Mouse (Mus musculus) heart, adult 11 months (tissue): ENCODE results near the gene Rnh1.

Source experiments
- DNase-seq: peaks from one replicate; pipeline ENCODE4 v3.0.0; 2022

The Rnh1 gene

DNA sequence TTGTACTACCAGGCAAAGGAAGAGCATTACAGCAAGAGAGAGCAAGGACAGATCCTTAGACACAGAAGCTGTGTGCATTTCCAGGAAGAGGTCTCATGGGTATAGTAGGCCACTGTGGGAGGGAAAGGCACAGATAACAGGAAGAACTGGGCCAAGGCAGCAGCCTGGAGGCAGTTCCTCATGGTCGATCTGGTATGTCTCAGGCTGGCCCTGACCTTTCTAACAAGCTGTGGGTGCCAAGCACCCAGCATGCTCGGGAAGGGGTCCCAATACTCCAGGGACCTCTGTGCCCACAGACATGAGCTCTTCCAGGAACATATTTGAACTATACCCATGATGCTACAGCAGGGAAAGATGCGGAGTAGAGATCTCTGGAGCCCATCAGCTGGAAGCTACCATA is 31.9 kb upstream of the Rnh1 start:
- DNase-seq, result no peak

DNA sequence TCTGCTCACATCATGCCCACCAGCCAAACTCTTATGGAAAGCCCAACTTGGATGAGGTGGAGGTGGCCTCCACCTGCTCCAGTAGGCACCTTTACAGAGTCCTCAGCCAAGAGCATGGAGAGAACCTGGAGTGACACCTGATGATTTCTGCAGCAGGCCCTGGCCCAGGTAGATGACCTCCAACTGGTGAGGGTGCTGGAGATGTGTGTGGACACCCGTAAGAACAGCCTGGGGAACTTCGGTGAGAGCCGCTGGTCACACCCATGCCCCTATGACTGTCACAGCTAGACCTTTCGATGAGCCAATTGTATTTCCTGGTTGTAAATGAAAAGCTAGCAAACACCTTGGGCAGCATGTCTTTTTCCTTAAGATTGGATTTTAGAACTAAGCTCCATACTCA is 25.5 kb upstream of the Rnh1 start:
- peak; percentile 85 for DNase-seq

DNA sequence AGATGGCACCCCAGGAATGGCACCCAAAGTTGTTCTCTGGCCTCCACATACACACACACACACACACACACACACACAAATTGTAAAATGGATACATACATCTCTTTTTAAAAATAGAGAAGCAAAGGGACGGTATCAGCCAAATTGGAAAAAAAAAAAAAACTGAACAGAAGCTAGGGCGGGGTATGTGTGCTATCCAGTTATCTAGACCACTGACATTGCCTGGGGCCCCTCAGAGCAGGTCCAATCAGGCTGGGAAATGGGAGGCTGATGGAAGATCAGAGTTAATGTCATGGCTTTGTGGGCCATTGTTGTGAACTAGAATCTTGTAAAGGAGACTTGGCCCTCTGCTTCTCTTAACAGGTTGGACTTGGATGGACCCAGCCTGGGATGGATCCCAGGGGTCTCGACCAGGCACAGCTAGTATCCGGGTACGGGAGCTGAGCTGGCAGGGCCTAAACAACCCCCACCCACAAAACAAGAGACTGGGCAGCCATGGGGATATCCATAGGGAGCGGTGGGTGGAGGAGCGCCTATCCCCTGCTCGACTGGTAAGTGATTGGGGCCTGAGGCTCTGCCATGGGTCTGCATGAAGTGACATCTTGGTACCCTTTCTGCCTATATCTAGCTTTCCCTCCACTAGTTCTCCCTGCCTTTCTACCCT is 24.1 kb upstream of the Rnh1 start:
- peak; percentile 88 for DNase-seq

DNA sequence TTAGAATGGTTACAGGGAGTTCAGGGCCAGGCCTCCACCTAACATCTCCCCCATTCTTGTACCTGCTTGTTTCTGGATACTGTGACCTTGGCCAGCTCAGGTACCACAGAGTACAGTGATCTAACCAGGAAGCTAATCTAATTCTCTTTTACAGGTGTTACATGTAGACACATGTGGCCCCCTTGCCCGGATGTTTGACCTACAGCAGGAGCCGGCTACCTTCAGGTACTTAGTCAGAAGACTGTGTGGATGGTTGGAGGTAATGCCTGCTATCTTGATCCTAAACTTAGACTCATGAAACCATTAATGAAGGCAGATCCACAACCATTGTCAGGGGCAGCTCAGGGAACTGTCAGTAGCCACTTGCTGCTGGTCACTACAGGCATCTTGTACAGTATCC is 23.1 kb upstream of the Rnh1 start:
- DNase-seq, result peak; percentile 90

DNA sequence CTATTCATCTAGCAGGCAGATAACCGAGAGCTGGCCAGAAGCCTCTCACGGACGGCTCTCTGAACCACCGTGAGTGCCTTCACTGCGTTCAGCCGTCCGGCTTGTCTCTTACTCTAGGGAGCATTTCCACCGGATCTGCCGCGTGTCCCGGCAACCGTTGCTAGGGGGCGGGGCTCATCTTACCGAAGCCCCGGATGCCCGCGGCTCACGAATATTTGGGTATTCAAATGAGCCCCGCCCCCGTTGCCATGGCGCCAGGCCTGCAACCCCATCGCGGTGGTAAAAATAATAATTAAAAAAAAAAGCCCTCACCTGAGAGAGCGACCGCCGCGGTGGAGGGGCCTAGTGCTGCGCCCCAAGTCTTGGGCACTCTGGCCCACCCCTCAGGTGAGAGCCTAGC is 22.2 kb upstream of the Rnh1 start:
- peak; percentile 99 for DNase-seq

DNA sequence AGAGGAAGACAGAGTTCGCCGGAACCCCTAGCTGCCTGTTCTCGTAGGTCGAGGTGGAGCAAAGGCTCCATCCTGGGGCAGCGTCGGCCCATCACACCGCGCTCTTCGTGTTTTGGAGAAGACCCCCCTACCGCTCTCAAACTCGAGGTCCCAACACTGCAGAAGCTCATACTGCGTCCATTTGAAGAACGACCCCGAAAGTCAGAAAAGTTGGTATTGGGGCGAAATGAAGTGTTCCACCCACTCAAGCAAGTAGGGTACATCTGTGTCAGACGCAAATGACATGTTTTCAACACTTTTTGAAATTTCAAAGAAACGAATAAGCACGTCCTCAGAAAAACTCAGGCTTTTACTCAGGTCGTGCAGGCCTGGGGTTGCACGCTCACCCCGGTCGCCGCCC is 21.8 kb upstream of the Rnh1 start:
- DNase-seq, result no peak

DNA sequence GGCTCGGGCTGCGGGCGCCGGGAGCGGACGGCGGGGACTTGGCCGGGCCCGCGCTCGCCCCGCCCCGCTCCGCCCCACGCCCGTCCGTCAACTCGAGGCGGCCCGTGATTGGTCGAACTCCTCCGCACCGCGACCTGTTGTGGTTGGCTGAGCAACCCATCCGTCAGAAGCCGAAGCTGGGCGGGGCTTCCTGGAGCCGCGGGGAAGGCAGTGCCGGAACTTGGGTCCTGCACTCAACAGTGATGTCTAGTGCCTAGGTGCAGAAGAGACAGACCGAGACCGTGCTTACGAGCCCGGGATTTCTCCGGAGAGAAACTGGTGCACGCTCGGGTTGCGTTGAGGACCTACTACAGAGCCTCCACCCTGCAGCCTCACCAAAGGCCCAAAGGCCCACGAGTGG is 21.3 kb upstream of the Rnh1 start, which contains the start of the genes Hras and Lrrc56:
Gene Hras (minus strand): TSS at position 58 of the 400 bp plus-strand sequence.
Gene Lrrc56 (plus strand): TSS at position 210 of the 400 bp plus-strand sequence.
- peak; percentile 100 for DNase-seq

DNA sequence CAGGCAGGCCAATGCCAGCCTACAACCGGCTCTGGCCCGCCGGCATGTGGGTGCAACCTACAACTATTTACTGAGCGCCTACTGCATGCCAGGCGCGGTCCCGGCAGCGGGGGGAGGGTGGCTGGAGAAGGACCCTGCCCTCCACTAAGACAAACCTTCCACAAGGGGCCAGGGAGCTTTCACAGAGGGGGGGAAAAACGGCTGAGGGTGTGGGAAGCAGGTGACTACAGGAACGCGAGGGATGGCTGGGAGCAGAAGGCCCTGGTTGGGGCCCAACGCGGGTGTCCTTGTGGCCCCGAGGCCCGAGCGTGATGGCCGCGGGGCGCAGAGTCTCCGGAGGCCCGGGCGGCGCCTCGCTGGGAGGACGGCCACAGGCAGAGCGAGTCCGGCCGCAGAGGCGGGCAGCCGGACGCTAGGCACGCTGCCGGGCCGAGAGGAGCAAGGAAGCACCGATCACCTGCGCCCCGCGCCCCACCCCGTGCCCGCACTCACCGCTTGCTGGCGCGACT is 20.7 kb upstream of the Rnh1 start:
- peak; percentile 95 for DNase-seq

DNA sequence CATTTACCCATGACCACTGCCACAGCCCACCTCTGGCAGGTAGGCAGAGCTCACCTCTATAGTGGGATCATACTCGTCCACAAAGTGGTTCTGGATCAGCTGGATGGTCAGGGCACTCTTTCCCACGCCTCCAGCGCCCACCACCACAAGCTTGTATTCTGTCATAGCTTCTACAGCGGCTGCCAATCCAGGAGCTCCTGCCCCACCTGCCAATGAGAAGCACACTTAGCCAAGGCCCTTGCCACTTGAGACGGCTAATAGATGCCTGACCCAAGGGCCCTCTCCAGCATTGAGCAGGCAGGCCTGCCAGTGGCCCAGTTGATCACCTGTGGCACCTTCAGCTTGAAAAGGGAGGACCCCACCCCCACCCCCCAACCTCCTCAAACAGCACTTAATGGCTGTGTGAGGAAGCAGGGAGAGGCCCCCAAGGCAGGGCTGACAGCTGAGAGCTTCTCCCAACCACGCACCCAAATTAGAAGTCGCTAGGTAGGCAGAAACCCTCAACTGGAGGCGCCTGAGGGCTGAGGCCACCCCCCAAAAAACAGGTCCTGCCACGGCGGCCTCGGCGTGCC is 20.2 kb upstream of the Rnh1 start:
- peak; percentile 94 for DNase-seq

DNA sequence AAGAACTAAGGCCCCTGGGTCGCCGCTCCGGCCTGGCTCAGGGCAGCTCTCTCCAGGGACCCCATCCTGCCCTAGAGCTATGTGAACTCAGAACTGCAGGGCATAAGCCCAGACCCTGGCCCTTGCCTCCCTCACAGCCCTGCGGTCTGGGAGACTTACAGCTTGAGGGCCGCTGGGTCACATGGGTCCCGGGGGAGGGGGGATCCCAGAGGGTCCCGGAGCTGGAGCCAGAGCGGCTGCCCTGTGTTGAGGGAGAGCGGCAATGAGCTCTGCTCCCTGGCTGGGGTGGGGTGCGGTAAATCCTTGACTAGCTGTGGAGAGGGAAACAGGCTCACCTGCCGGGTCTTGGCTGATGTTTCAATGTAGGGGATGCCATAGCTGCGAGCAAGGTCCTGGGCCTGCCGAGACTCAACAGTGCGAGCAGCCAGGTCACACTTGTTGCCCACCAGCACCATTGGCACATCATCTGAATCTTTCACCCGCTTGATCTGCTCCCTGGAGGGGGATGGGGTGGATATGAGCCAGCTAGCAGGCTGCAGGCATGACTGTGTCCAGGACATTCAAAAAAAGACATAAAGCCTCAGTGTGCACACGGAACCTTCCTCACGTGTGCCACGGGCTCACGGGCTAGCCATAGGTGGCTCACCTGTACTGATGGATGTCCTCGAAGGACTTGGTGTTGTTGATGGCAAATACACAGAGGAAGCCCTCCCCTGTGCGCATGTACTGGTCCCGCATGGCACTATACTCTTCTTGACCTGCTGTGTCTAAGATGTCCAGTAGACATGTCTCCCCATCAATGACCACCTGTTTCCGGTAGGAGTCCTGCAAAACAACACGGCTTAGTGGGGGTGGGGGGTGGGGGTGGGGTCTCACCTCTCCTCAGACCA is 19.4 kb upstream of the Rnh1 start:
- peak; percentile 94 for DNase-seq

DNA sequence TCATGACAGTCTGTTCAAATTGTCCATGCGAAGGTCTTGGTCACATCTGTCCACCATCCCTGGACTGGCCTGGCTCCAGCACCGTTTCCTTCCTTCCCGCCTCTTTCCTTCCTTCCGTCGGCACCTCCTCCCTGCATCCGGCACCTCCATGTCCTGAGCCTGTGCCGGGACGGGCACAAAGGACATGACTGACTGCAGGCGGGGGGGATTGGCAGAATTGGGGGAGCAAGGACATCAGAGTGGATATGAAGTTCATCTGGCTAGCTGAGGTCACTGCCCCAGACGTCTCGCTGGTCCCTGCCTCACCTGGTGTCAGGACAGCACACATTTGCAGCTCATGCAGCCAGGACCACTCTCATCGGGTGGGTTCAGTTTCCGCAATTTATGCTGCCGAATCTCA is 18.4 kb upstream of the Rnh1 start:
- peak; percentile 97 for DNase-seq

DNA sequence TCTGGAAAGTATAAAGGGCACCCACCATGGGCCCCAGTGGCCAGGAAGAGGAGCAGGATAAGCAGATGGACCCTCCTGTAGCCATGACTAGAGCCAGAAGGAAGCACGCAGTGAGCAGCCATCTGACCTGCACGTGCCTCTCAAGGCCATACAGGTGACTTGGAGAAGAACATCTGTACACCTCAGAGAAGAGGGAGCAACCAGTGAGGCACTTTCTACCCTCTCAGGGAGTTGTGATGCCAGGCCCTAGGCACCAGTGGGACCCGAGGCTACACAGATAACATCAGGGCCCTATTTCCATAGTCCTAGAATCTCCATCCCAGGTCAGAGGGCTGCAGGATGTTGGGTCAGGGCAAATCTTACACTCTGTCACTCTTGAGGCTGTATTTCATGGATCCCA is 17.6 kb upstream of the Rnh1 start:
- peak; percentile 86 for DNase-seq

DNA sequence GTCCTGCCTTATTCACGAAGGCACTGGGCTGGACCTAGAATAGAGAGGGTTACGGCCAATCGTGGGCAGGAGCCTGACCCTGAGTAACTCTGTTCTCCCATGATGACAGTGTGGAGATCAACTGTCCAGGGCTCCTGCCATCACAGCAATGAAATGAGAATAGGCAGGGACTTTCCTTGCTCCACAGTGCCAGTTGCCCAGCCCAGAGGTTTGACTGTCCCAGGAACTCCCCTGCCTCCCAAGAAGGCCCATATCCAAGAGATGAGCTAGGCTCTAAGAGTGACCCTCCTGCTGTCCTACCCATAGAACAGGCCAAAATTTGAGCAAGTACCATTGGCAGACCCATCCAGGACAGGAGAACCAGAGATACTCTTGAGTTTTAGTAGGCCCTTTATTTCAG is 16.1 kb upstream of the Rnh1 start:
- peak; percentile 86 for DNase-seq

DNA sequence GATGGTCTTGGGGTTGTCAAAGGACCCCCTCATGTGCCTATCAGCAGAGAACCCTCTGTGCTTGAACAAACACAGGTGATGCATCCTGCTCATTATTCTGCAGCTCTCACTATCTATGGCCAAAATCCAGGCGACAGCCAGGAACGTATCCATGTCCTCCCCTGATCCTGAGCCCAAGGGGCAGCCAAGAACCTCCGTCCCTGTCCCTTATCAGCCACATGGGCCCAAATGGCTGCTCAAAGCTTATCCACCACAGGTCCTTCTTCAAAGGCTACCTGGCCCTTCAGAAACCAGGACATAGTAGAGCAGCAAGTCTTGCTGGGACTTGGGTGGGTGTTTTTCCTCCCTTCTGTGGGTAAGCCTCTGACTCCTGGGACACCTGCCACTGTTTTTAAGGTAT is 15.5 kb upstream of the Rnh1 start:
- peak; percentile 84 for DNase-seq

DNA sequence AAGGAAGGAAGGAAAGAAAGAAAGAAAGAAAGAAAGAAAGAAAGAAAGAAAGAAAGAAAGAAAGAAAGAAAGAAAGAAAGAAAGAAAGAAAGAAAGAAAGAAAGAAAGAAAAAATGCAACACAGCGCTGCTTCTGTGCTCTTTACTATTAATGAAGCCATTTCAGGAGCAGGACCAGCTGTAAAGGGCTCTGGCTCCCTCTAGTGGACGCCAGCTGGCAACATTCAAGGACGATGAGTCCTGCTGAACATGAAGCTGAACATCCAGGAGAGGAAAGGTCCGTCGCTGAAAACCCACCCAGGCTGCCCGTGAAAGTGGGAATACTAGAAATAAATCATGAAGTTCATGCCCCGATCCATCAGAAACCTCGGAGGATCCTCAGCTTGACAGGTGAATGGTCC is 3.5 kb upstream of the Rnh1 start:
- DNase-seq, result peak; percentile 96

DNA sequence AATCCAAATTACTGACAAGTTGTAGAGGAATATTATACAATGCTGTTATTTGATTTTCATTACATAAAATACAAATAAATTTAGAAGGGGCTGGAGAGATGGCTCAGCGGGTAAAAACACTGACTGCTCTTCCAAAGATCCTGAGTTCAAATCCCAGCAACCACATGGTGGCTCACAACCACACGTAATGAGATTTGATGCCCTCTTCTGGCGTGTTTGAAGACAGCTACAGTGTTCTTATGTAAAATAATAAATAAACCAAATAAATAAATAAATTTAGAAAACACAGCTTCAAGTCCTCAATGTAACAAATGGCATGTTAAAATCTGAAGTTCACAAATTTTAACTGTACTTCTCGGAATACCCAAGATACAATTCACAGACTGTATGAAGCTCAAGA is 2.4 kb upstream of the Rnh1 start:
- no peak for DNase-seq

DNA sequence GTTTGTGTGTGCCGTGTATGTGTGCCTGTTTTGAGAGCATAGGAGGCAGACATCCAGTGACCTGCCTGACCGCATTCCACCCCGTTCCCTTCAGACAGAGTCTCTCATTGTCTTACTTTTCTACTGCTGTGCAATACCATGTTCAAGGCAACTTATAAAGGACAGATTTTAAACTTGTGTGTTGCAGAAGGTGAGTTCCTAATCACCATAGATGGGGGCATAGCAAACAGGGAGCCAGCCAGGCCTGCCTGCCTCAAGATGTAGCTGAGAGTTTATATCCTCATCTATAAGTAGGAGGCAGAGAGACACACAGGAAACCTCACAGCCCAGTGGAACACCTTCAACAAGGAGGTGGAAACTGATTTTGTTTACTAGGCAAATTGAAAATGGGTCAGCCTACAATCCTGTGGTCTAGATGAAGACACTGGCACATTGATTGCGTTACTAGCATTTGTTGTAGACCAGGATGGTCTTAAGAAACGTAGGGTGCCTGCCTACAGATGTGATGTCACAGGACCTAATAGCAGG is 730 bp upstream of the Rnh1 start:
- DNase-seq, result peak; percentile 84

DNA sequence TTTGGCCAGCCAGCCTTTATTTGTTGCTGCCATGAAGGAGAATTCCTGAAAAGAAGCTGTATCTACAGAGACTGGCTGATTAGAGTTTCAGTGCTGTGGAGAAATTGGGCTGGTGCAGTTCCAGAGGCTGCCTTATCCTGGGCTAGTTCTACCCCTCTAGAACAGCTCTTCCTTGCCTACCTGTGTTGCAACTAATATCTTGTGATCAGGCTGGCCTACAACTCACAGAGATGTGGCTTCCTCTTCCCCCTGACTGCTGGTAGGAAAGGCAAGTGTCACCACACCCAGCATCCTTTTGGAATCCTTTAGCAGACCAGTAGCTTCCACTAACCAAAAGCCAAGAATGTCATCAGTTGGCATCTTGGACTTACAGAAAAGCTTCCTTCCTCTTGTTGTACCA is 2.8 kb downstream of the Rnh1 start:
- DNase-seq, result peak; percentile 87

DNA sequence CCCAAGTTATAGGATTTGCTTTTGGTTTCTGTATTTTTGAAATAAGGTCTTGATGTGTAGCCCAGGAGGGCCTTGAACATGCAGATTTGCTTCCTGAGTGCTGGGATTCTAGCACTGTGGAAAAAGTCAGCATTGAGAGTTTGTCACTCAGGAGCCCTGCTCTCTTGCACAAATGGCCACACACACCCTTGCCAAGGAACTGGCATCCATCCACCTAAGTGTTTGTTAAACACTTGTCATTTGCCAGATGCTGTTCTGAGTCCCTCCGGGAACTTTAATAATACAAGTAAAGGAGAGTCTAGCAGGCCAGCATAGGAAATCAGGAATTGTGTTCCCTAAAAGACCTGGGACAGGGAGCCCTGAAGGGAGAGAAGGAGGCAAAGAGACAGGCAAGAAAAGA is 3.4 kb downstream of the Rnh1 start:
- peak; percentile 86 for DNase-seq

DNA sequence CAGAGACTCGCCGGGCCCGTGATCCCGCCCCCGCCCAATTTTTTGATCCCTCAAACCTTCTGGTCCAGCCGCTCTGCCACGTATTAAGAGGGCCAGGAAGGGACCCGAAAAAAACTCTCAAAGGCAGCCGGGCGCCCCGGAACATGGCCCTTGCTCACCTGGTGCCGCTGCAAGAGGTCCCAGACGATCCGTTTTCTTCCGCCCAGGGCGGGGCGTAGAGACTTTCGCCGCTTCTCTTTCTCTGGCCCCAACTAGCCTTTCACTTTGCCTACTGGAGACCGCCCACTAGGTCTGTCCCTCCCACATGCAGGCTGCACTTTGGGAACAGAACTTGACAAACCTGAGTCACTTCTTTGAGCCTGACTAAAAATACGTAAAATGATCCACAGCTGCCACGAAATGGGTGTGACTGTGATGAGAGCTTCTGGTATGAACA is 4.1 kb downstream of the Rnh1 start:
- DNase-seq, result peak; percentile 98

DNA sequence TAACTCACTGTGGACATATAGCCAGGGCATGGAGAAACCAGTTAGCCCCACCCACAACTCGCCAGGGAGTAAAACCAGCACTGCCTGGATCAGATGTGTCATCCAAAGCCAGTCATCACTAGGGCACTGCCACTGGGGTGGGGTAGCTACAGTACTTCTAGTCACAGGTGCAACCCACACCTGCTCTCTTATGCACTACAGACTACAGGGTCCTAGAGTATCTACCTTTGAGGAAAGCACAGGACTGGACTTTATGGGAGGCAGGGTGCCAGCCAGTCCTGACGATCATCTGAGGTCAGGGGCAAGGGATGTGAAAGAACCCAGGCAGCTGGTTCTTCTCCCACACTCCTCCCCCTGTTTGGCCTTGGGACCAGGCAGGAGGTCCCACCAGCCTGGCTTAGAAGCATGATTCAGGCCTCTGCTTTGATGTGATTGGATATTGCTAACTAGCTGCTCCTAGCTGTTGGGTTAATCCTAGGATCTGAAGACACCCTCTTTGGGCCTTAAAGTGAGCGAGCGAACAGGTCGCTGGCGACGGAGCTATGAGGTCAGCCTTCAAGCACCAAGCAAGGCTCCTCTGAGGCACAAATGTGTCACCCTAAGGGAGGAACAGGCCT is 4.6 kb downstream of the Rnh1 start:
- DNase-seq, result peak; percentile 97

DNA sequence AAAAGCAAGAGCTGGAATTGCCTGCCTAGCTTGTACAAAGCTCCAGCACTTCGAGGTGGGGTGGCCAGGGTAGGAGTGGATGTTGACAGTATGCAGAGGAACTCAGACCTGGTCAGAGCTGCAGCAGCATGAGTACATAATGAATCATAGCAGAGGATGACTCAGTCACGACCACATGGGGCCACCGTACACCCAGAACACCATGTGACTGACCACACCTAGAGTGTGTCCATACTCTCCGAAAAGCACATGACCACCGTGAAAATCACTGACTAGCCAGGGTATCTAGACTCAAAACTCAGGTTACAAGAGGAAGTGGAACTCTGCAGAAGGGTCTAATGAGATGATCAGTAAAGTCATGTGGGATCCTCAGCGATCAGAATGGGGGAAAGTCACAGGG is 7.8 kb downstream of the Rnh1 start:
- DNase-seq, result peak; percentile 92

DNA sequence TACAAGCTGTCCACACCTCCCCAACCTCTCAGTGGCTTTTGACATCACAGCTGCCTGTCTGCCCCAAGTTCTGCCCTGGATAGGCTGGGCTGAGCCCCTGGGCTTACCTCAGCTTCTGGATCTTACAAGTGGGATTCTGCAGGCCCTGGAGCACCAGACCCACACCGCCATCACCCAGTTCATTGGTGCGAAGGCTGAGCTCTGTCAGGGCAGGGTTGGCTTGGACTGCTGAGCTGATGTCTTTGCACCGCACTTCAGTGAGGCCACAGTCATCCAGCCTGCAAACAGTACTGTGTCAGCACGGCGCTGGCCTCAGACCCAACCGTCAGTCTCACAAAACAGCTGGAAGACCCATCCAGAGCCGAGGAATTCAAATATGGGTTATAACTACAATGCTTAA is 8.3 kb downstream of the Rnh1 start:
- DNase-seq, result peak; percentile 91
